Mouse (Mus musculus) forebrain, embryonic 16.5 days (tissue): ENCODE measurements around the gene Cbln4. TPM values are rescaled to one million over a fixed set of nuclear protein-coding genes. Genes with fewer than 3 reads are reported as not detected.

Experiments
- ATAC-seq: fragments of 200-750 bp; cut with Nextera tagmentation; 2 replicates; pipeline ENCODE4 v1.8.0; 2017; ENCODE audit warnings: mild to moderate bottlenecking, moderate library complexity
- H3K27ac ChIP-seq: fragments of 300-500 bp; sonication (generic); 2 replicates; pipeline ENCODE4 v1.5.1; 2014; ENCODE audit warnings: low read length, control low read depth
- H3K27me3 ChIP-seq: fragments of 300-500 bp; sonication (generic); replicated peaks from 2 replicates; pipeline ENCODE4 v1.6.1; 2014; ENCODE audit warnings: low read length; ENCODE audit not compliant: control insufficient read depth, insufficient read depth
- H3K36me3 ChIP-seq: fragments of 300-500 bp; sonication (generic); 2 replicates; pipeline ENCODE4 v1.6.1; 2014; ENCODE audit not compliant: control insufficient read depth, insufficient read depth
- H3K4me1 ChIP-seq: fragments of 300-500 bp; sonication (generic); replicated peaks from 2 replicates; pipeline ENCODE4 v1.6.1; 2014; ENCODE audit warnings: low read length; ENCODE audit not compliant: control insufficient read depth, insufficient read depth
- H3K4me2 ChIP-seq: fragments of 300-500 bp; sonication (generic); 2 replicates; pipeline ENCODE4 v1.6.1; 2014; ENCODE audit warnings: mild to moderate bottlenecking, low read length, control low read depth
- H3K4me3 ChIP-seq: fragments of 300-500 bp; sonication (generic); replicated peaks from 2 replicates; pipeline ENCODE4 v1.5.1; 2014; ENCODE audit warnings: mild to moderate bottlenecking, low read length, control low read depth
- H3K9ac ChIP-seq: fragments of 300-500 bp; sonication (generic); replicated peaks from 2 replicates; pipeline ENCODE4 v1.6.1; 2014; ENCODE audit warnings: low read depth, low read length, control low read depth
- H3K9me3 ChIP-seq: fragments of 300-500 bp; sonication (generic); 2 replicates; pipeline ENCODE4 v1.6.1; 2016; ENCODE audit warnings: low read length; ENCODE audit not compliant: control insufficient read depth
- WGBS: fragments of 180-500 bp; shearing (Covaris S2); extraction: QIAGEN DNeasy Blood & Tissue Kit; methylation state at CpG from one replicate; pipeline ENCODE4 v1.1.7; 2014; 5-methylcytosine and 5-hydroxymethylcytosine counted together
- polyA plus RNA-seq: library from polyadenylated mRNA; unstranded; fragments of >200 nt; fragmentation: Nextera tagmentation; extraction: Ambion mirVana; gene quantifications from 2 replicates; pipeline ENCODE4 v1.2.1, GENCODE M21; 2015

The Cbln4 gene
- polyA plus RNA-seq: 9.4 and 15.2 TPM in 2 replicates

DNA sequence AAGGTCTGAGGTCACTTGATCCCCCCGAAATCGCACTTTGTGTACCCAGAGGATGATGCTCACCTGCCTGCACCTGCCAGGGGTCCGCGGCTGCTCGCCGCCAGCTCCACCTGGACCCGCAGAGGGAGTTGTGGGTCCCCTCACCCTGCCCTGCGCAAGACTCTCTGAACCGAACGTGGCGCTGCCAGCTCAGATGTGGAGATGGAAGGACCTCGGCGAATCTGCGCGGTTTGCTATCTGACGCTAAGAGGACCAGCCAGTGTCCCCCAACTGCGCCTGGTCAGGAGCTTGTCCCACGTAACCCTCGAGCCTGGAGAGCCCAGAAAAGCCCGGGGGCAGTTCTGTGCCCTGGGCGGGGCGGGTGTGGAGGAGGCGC is at the start of gene Cbln4:
Gene Cbln4 (minus strand): TSS at position 232 of the 376 bp plus-strand sequence.
- Histone ChIP-seq H3K4me1 (peaks cover 32% of the 10 kb centered on the region), H3K4me2 (peak within 1 kb of the TSS; percentile 80), H3K4me3 (peak within 1 kb of the TSS; percentile 49), H3K27me3 (peaks cover 24% of the 10 kb centered on the region), H3K27ac (no peak within 1 kb of the TSS), H3K9ac (peak within 1 kb of the TSS; percentile 54), H3K36me3 (no peaks in the 10 kb centered on the region), H3K9me3 (no peaks in the 10 kb centered on the region)
- WGBS: under 1% methylated on average over 23 of the region's 23 CpGs
- ATAC-seq: no peak

DNA sequence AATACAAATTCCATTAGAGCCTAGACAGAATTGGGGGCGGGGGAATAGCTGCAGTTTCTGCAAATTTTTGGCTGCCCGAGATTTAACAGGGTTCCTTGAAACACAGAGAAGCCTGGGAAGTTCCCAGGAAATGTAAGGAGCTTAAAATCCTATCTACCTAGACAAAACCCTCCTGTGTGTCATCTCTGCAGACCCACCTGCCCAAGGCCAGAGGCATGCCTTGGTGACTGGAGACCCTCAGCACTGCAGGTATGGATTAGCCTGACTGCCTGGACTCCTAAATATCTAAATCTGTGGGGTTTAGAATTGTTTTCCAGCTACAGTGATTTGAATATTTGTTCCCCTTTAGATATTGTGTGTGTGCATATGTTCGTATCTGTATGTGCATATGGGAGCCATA is 35.3 kb upstream of the Cbln4 start:
- Histone ChIP-seq H3K4me2 (no peak overlapping the region), H3K36me3 (no peaks in the 10 kb centered on the region), H3K27me3 (no peaks in the 10 kb centered on the region), H3K4me1 (0 out of 2 replicates have a peak, but pooled peaks cover 6% of the 10 kb centered on the region), H3K27ac (no peak overlapping the region), H3K4me3 (no peak overlapping the region), H3K9me3 (no peaks in the 10 kb centered on the region), H3K9ac (no peak overlapping the region)
- ATAC-seq: no peak
- WGBS: 75% methylated on average over 3 of the region's 3 CpGs

DNA sequence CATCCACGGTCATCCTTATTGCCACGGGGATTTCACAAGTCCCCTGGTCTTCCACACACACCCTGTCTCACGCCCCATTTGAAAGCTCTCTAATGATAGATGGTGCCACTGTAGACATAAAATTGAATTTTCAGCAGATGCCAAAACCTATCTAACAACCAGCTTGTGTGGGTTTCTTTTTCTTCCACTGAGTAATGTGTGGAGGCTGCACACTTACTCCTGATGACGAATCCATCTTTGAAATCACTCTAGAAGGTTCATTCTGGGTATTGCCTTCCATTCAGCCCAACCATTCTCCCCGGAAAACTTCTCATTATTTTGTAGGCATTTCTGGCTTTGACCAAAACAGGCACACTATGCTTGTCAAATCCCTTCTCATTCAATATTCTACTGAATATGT is 33.0 kb upstream of the Cbln4 start:
- no peaks in the 10 kb centered on the region for H3K36me3 ChIP-seq

DNA sequence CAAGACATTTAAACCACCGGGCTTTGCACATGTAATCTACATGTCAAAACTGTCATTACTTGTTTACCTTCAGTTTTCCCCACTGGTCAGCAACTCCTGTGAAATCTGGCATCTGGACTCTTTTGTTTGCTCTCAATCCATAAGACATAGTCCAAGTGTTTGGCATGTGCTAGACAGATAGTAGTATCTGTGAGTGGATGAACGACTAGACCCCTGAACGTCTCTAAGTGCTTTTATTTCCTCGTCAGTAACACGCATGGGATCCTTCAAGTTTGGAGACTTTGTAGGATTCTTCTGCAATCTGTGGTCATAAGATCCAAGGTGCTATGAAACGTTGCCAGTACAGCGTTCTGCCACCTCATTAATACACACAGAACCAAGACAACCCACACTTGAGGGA is 19.6 kb upstream of the Cbln4 start:
- H3K9me3 ChIP-seq: no peaks in the 10 kb centered on the region
- H3K4me3 ChIP-seq: no peak overlapping the region
- ATAC-seq: no peak
- H3K4me2 ChIP-seq: no peak overlapping the region
- H3K4me1 ChIP-seq: no peaks in the 10 kb centered on the region
- H3K36me3 ChIP-seq: no peaks in the 10 kb centered on the region
- no peak overlapping the region for H3K9ac ChIP-seq
- H3K27me3 ChIP-seq: no peaks in the 10 kb centered on the region
- no peak overlapping the region for H3K27ac ChIP-seq
- WGBS: 89% methylated on average over 7 of the region's 7 CpGs

More for the DNA sequence above, 33.0 kb upstream of the Cbln4 start:
- Histone ChIP-seq H3K27me3 (no peaks in the 10 kb centered on the region), H3K9ac (no peak overlapping the region), H3K4me1 (0 out of 2 replicates have a peak, but pooled peaks cover 6% of the 10 kb centered on the region), H3K27ac (no peak overlapping the region), H3K4me3 (no peak overlapping the region), H3K9me3 (no peaks in the 10 kb centered on the region), H3K4me2 (no peak overlapping the region)
- WGBS: 91% methylated on average over 5 of the region's 5 CpGs
- no peak for ATAC-seq

DNA sequence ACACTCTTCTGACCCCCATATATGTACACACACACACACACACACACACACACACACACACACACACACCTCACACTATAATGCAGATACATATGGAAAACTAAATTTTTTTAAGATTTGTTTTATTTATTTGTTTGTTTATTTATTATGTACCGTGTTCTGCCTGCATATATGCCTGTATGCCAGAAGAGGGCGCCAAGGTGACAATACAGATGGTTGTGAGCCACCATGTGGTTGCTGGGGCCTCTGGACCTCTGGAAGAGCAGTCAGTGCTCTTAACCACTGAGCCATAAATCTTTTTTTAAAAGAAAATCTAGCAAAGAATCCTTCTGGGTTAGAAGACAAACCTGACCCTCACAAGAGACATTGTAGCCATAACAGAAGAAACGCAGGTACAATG is 16.5 kb upstream of the Cbln4 start:
- Histone ChIP-seq H3K27me3 (no peaks in the 10 kb centered on the region), H3K27ac (no peak overlapping the region), H3K4me1 (no peaks in the 10 kb centered on the region), H3K9ac (no peak overlapping the region), H3K36me3 (no peaks in the 10 kb centered on the region), H3K9me3 (no peaks in the 10 kb centered on the region), H3K4me2 (no peak overlapping the region), H3K4me3 (no peak overlapping the region)
- ATAC-seq: no peak
- WGBS: 63% methylated on average over 3 of the region's 3 CpGs

DNA sequence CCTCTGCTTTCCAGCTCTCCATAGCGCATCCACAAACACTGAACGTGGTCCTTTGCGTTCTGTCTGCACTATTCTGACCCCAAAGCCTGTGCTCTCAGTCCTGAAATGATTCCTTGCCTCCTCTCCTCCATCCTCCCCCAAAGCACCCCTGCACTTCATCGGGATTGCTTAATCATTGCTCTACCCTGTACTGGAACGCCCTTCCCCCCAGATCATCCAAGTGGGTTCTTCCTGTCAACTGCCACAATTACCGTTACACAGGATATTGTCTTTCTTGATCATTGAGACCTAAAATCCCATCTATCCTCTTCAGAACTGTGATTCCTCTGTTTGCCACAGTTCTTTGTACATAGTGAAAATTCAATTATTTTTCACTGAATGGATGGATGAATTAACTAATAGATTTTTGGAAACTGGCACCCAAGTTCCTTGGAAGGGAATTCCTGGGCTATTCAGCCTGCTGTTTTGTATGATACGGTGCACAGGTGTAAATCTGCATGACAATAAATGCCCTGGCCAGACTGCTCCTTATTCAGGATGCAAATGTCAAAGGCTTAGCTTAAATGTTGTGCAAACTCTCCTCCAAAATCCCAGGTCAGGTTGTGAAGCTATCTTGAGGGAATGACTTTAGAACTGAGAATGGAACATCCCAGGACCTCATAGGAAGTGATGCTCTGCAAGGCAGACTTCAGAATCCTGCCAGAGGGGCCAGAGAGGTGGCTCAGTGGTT is 15.8 kb upstream of the Cbln4 start:
- H3K4me3 ChIP-seq: no peak overlapping the region
- H3K4me1 ChIP-seq: no peaks in the 10 kb centered on the region
- no peaks in the 10 kb centered on the region for H3K9me3 ChIP-seq
- H3K36me3 ChIP-seq: no peaks in the 10 kb centered on the region
- no peak overlapping the region for H3K9ac ChIP-seq
- no peak overlapping the region for H3K4me2 ChIP-seq
- no peaks in the 10 kb centered on the region for H3K27me3 ChIP-seq
- ATAC-seq: no peak
- no peak overlapping the region for H3K27ac ChIP-seq
- WGBS: 68% methylated on average over 7 of the region's 7 CpGs

DNA sequence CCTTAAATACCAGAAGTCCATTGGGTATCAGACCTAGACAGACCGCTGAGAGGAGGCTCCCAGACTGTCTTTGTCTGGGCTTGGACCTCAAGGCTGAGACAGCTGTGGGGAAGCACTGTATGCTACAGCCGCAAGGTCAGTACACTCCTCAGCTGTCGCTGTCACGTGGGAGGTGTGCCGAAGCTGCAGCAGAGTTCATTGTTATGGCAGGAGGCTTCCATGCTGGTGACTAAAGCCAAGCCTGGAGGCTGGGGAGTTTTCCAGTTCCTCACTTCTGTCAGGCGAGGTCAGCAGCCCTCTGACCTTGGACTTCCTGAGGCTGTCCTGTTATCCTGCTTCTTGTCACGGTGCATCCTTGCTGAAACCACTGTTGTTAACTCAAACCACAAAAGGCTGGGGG is 2.7 kb upstream of the Cbln4 start:
- Histone ChIP-seq H3K27ac (no peak overlapping the region), H3K9ac (no peak overlapping the region), H3K36me3 (no peaks in the 10 kb centered on the region), H3K4me3 (no peak overlapping the region), H3K4me1 (peaks cover 24% of the 10 kb centered on the region), H3K9me3 (no peaks in the 10 kb centered on the region), H3K27me3 (peaks cover 24% of the 10 kb centered on the region), H3K4me2 (no peak overlapping the region)
- no peak for ATAC-seq
- WGBS: 68% methylated on average over 7 of the region's 7 CpGs

DNA sequence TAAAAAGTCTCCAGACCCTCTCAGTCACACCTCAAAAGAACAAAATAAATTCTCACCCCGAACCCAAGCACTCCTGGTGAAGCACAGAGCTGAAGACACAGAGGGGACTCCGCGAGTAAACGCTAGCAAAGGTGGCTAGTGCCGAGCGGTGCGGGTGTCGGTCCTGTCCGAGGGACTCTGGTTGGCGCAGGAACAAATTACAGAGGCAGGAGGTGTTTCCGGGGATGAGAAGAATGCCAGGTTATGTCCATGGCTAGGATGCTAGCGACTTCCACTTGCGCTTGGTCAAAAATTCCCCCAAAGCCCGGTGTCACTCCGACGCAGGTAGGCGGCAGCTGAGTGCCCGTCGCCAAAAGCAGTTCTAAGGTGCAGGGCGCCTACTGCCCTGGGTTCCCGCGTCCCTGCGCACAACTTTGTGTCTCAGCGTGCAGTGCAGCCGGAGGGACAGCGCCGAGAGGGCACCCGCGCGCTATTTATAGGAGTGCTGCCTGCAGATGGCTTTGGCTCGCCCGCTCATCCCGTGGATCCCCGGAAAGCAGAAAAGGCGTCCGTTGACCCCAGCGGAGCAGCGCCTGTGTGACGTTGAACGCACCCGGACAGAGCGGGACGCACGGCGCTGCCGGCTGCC is 545 bp downstream of the Cbln4 start:
- Histone ChIP-seq H3K4me3 (peak overlapping the region; percentile 49), H3K27me3 (peaks cover 24% of the 10 kb centered on the region), H3K9ac (peak overlapping the region; percentile 52), H3K36me3 (no peaks in the 10 kb centered on the region), H3K4me1 (peaks cover 32% of the 10 kb centered on the region), H3K27ac (no peak overlapping the region), H3K4me2 (peak overlapping the region; percentile 80), H3K9me3 (no peaks in the 10 kb centered on the region)
- under 1% methylated on average over 46 of the region's 46 CpGs for WGBS
- ATAC-seq: peak; percentile 41

DNA sequence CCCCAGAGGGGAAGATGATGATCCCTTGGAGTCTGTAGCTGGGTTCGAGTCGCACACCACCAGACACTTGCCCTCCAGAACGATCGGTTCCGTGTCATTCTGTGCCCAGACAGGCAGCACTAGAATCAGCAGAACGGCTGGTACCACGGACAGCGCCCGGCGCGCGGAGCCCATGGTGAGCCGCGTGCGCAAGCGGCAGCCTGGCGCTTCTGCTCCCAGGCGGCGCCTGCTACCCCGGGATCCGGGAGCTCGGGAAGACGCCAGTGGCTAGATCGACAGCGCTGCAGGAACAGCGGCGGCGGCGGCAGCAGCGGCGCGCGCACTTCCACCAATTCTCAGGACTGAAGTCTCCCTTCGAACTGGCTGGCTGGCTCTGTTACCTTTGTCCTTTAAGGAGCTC is 1.1 kb downstream of the Cbln4 start:
- peak overlapping the region; percentile 49 for H3K4me3 ChIP-seq
- no peaks in the 10 kb centered on the region for H3K9me3 ChIP-seq
- peaks cover 24% of the 10 kb centered on the region for H3K27me3 ChIP-seq
- 0 out of 2 replicates have a peak overlapping the region, but pooled peaks have one; percentile 4 for H3K27ac ChIP-seq
- ATAC-seq: peak; percentile 82
- H3K36me3 ChIP-seq: no peaks in the 10 kb centered on the region
- H3K9ac ChIP-seq: peak overlapping the region; percentile 54
- peaks cover 32% of the 10 kb centered on the region for H3K4me1 ChIP-seq
- peak overlapping the region; percentile 80 for H3K4me2 ChIP-seq
- WGBS: under 1% methylated on average over 31 of the region's 34 CpGs
